Mouse (Mus musculus) embryonic facial prominence, embryonic 12.5 days (tissue): ENCODE data around the gene Slfn9. TPM values are rescaled to one million over a fixed set of nuclear protein-coding genes. Genes with fewer than 3 reads are reported as not detected.
"Not testable (repeated sequence)": the region's sequence is repeated elsewhere in the genome, so short reads cannot be mapped to it uniquely, and the experiment has no call there.

Experiments used
- ATAC-seq: fragments of 200-750 bp; cut with Nextera tagmentation; 2 replicates; pipeline ENCODE4 v1.8.0; 2017; ENCODE audit not compliant: insufficient number of reproducible peaks, insufficient read depth, low FRiP score, low TSS enrichment
- H3K27ac ChIP-seq: fragments of 300-500 bp; sonication (generic); 2 replicates; pipeline ENCODE4 v1.5.1; 2016; ENCODE audit warnings: mild to moderate bottlenecking
- H3K27me3 ChIP-seq: fragments of 300-500 bp; sonication (generic); 2 replicates; pipeline ENCODE4 v1.6.1; 2016; ENCODE audit warnings: mild to moderate bottlenecking, moderate library complexity
- H3K36me3 ChIP-seq: fragments of 300-500 bp; sonication (generic); 2 replicates; pipeline ENCODE4 v1.6.1; 2016; ENCODE audit warnings: mild to moderate bottlenecking
- H3K4me1 ChIP-seq: fragments of 300-500 bp; sonication (generic); 2 replicates; pipeline ENCODE4 v1.6.1; 2016
- H3K4me2 ChIP-seq: fragments of 300-500 bp; sonication (generic); replicated peaks from 2 replicates; pipeline ENCODE4 v1.6.1; 2016; ENCODE audit warnings: mild to moderate bottlenecking, moderate library complexity
- H3K4me3 ChIP-seq: fragments of 300-500 bp; sonication (generic); 2 replicates; pipeline ENCODE4 v1.5.1; 2016; ENCODE audit warnings: mild to moderate bottlenecking
- H3K9ac ChIP-seq: fragments of 300-500 bp; sonication (generic); 2 replicates; pipeline ENCODE4 v1.6.1; 2016; ENCODE audit warnings: mild to moderate bottlenecking, moderate library complexity
- H3K9me3 ChIP-seq: fragments of 300-500 bp; sonication (generic); 2 replicates; pipeline ENCODE4 v1.6.1; 2016; ENCODE audit warnings: mild to moderate bottlenecking, moderate library complexity
- WGBS: fragments of 180-500 bp; shearing (Covaris S2); methylation state at CpG from one replicate; pipeline ENCODE4 v1.1.7; 2016; 5-methylcytosine and 5-hydroxymethylcytosine counted together
- polyA plus RNA-seq: library from polyadenylated mRNA; unstranded; fragments of >200 nt; fragmentation: Nextera tagmentation; extraction: Ambion mirVana; gene quantifications from 2 replicates; pipeline ENCODE4 v1.2.1, GENCODE M21; 2016

Slfn9 gene
- polyA plus RNA-seq, 1 experiment from 2014 or later: 18.1 TPM

- H3K36me3 ChIP-seq: 0 out of 2 replicates have a peak, but pooled peaks cover 9% of the 10 kb centered on the region
- peak overlapping the region; percentile 79 for H3K4me2 ChIP-seq
- no peaks in the 10 kb centered on the region for H3K9me3 ChIP-seq
- no peak overlapping the region for H3K27ac ChIP-seq
- H3K4me3 ChIP-seq: 0 out of 2 replicates have a peak overlapping the region, but pooled peaks have one; percentile 9
- no peaks in the 10 kb centered on the region for H3K27me3 ChIP-seq
- no peak overlapping the region for H3K9ac ChIP-seq
- 0 out of 2 replicates have a peak, but pooled peaks cover 5% of the 10 kb centered on the region for H3K4me1 ChIP-seq
- ATAC-seq: no peak
- WGBS: 27% methylated on average over 12 of the region's 12 CpGs
Observed at GRCm38 (mm10) chr11:82989357-82989756, 2.3 kb downstream of the Slfn9 start.

DNA sequence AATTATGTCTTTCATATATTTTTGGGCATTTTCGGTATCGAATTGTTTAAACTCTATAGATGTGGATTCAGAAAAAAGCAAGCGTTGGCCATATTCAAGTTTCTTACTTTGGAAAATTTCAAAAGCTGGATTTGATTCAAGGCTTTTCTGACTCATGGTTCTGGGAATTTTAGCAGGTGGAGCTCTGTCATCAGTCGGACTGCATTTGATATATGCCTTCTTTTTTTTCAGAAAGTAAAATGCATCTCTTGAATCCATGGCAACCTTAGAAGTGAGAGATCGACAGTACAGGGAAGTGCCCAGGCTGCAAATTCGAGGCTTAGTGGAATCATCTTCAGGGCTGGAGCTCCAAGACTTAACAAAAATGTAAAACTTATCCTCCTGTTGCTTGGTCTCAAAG is 4.0 kb downstream of the Slfn9 start:
- WGBS: 89% methylated on average over 6 of the region's 6 CpGs
- ATAC-seq: no peak

GRCm38 (mm10) chr11:82983193-82983592 is 8.4 kb downstream of the Slfn9 start:
- WGBS: 82% methylated on average over 17 of the region's 17 CpGs
- Histone ChIP-seq H3K27ac (no peak overlapping the region), H3K9ac (no peak overlapping the region), H3K36me3 (peaks cover 20% of the 10 kb centered on the region), H3K9me3 (no peaks in the 10 kb centered on the region), H3K27me3 (no peaks in the 10 kb centered on the region), H3K4me2 (no peak overlapping the region), H3K4me1 (no peaks in the 10 kb centered on the region), H3K4me3 (no peak overlapping the region)
- no peak for ATAC-seq

More for the DNA sequence above, 4.0 kb downstream of the Slfn9 start:
- Histone ChIP-seq H3K27me3 (no peaks in the 10 kb centered on the region), H3K4me1 (0 out of 2 replicates have a peak, but pooled peaks cover 5% of the 10 kb centered on the region), H3K27ac (no peak overlapping the region), H3K9ac (no peak overlapping the region), H3K4me2 (no peak overlapping the region), H3K9me3 (no peaks in the 10 kb centered on the region), H3K4me3 (no peak overlapping the region), H3K36me3 (0 out of 2 replicates have a peak, but pooled peaks cover 9% of the 10 kb centered on the region)

DNA sequence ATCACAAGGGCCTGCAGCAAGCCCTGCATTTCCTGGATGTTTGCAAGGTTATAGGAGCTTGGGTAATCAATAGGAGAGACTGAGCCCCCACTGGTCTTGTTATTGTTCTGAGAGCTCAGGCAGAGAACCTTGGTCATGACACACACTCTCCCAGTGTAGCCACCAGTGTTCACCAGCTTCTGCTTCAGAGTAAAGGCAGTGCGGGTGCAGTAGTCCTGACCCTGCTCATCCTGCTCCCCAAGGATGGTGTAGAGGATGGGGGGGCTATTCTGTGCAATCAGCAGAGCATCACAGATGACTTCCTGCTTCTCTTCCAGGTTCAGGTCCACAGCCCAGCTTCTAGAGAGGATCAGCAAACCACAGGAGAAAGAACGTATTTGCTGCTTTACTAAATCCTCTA is 9.2 kb downstream of the Slfn9 start:
- not testable (repeated sequence) for H3K4me1 ChIP-seq, H3K9ac ChIP-seq, H3K4me2 ChIP-seq, H3K9me3 ChIP-seq, ATAC-seq, H3K27ac ChIP-seq, H3K27me3 ChIP-seq, H3K4me3 ChIP-seq
- peaks cover 20% of the 10 kb centered on the region for H3K36me3 ChIP-seq
- WGBS: 92% methylated on average over 2 of the region's 2 CpGs

- Histone ChIP-seq H3K9me3 (no peaks in the 10 kb centered on the region), H3K4me2 (no peak overlapping the region), H3K4me3 (no peak overlapping the region), H3K9ac (no peak overlapping the region), H3K27me3 (no peaks in the 10 kb centered on the region), H3K4me1 (no peaks in the 10 kb centered on the region; the same call in 1 of the 2 replicates), H3K36me3 (no peaks in the 10 kb centered on the region), H3K27ac (no peak overlapping the region)
- 29% methylated on average over 5 of the region's 5 CpGs for WGBS
- no peak for ATAC-seq
Observed at GRCm38 (mm10) chr11:82973916-82974315, 17.7 kb downstream of the Slfn9 start.

GRCm38 (mm10) chr11:82971590-82971974 is 20.0 kb downstream of the Slfn9 start:
- Histone ChIP-seq H3K27ac (no peak overlapping the region), H3K9ac (peak overlapping the region; percentile 11; the same call in 1 of the 2 replicates), H3K36me3 (no peaks in the 10 kb centered on the region), H3K4me3 (0 out of 2 replicates have a peak overlapping the region, but pooled peaks have one; percentile 27), H3K27me3 (no peaks in the 10 kb centered on the region), H3K9me3 (no peaks in the 10 kb centered on the region), H3K4me1 (no peaks in the 10 kb centered on the region; the same call in 1 of the 2 replicates), H3K4me2 (peak overlapping the region; percentile 51)
- WGBS: 67% methylated on average over 11 of the region's 11 CpGs
- ATAC-seq: no peak

DNA sequence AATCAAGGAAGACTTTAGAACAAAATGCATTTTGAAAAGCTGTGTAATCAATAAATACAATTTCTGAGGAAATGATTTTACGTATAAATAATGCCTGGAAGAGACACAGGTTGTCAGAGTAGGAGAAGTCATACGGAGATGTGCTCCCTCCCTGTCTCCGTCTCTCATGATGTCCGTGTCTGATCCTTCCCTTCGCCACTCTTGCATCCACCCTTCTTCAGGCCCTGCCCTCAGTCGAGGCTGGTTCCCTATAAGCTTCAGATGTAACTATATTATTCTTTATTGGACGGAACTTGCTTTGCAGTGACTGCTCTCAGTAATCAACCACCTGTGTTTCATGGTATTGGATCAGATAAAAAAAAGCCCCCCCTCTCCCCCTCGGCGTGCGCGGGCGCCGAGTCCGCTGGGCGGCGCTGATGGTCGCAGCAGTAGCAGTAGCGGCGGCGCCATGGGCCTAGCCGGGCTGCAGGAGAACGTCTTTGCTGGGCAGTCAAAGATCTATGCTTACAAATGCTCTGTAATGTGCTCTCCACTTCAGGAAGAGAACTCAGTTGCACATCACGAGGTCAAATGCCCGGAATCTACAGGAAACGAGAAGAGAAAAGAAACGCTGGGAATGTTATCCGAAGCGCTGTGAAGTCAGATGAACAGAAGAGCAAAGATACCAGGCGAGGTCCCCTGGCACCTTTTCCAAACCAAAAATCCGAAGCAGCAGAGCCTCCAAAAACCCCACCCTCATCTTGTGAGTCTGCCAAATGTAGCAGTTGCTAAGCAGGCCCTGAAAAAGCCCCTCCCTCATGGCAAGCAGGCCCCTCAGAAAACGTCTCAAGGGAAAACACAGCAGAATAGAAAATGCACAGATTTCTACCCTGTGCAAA is 20.7 kb downstream of the Slfn9 start:
- H3K27ac ChIP-seq: no peak overlapping the region
- H3K9me3 ChIP-seq: no peaks in the 10 kb centered on the region
- WGBS: 8% methylated on average over 31 of the region's 31 CpGs
- H3K27me3 ChIP-seq: no peaks in the 10 kb centered on the region
- ATAC-seq: no peak
- H3K36me3 ChIP-seq: no peaks in the 10 kb centered on the region
- H3K9ac ChIP-seq: peak overlapping the region; percentile 11; the same call in 1 of the 2 replicates
- peak overlapping the region; percentile 51 for H3K4me2 ChIP-seq
- peak overlapping the region; percentile 27 for H3K4me3 ChIP-seq
- no peaks in the 10 kb centered on the region; the same call in 1 of the 2 replicates for H3K4me1 ChIP-seq

- Histone ChIP-seq H3K4me3 (no peak overlapping the region), H3K27ac (no peak overlapping the region), H3K27me3 (no peaks in the 10 kb centered on the region), H3K9me3 (no peaks in the 10 kb centered on the region), H3K9ac (no peak overlapping the region), H3K4me2 (no peak overlapping the region), H3K36me3 (no peaks in the 10 kb centered on the region), H3K4me1 (no peaks in the 10 kb centered on the region)
- no peak for ATAC-seq
- 84% methylated on average over 8 of the region's 8 CpGs for WGBS
Observed at GRCm38 (mm10) chr11:82962215-82962614, 29.4 kb downstream of the Slfn9 start.

GRCm38 (mm10) chr11:82961743-82962142 is 29.9 kb downstream of the Slfn9 start:
- H3K36me3 ChIP-seq: no peaks in the 10 kb centered on the region
- no peak overlapping the region for H3K27ac ChIP-seq
- no peak overlapping the region for H3K9ac ChIP-seq
- no peak overlapping the region for H3K4me3 ChIP-seq
- H3K9me3 ChIP-seq: no peaks in the 10 kb centered on the region
- no peak for ATAC-seq
- no peak overlapping the region for H3K4me2 ChIP-seq
- no peaks in the 10 kb centered on the region for H3K4me1 ChIP-seq
- WGBS: 50% methylated on average over 2 of the region's 2 CpGs
- no peaks in the 10 kb centered on the region for H3K27me3 ChIP-seq

DNA sequence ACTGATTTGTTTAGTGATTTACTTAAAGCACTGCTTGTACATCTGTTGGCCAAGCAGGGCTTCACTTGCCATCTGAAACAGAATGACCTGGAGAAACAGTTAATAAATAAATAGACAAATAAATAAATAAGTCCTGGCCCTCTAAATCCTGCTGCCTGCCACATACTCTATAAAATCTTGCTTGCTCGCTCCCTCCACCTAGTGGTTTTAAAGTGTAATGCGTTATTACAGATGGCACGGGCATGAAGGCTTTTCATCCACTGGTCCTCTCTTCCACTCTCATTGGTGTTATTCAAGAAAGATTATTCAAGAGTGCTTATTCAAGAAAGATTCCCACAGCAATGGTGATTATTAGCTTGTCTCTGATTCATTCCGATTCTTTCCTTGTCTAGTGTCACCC is 32.0 kb downstream of the Slfn9 start:
- no peak overlapping the region for H3K4me3 ChIP-seq
- H3K27me3 ChIP-seq: peaks cover 2% of the 10 kb centered on the region; the same call in 1 of the 2 replicates
- no peak overlapping the region for H3K9ac ChIP-seq
- no peak for ATAC-seq
- H3K27ac ChIP-seq: no peak overlapping the region
- no peak overlapping the region for H3K4me2 ChIP-seq
- H3K4me1 ChIP-seq: no peaks in the 10 kb centered on the region
- WGBS: 18% methylated on average over 4 of the region's 4 CpGs
- no peaks in the 10 kb centered on the region for H3K9me3 ChIP-seq
- H3K36me3 ChIP-seq: no peaks in the 10 kb centered on the region

- H3K9ac ChIP-seq: no peak overlapping the region
- no peaks in the 10 kb centered on the region for H3K36me3 ChIP-seq
- H3K4me2 ChIP-seq: no peak overlapping the region
- H3K4me1 ChIP-seq: 0 out of 2 replicates have a peak, but pooled peaks cover 2% of the 10 kb centered on the region
- H3K4me3 ChIP-seq: no peak overlapping the region
- WGBS: 81% methylated on average over 10 of the region's 10 CpGs
- peaks cover 27% of the 10 kb centered on the region for H3K27me3 ChIP-seq
- H3K27ac ChIP-seq: no peak overlapping the region
- no peak for ATAC-seq
- no peaks in the 10 kb centered on the region for H3K9me3 ChIP-seq
Observed at GRCm38 (mm10) chr11:82956925-82957324, 34.7 kb downstream of the Slfn9 start.

DNA sequence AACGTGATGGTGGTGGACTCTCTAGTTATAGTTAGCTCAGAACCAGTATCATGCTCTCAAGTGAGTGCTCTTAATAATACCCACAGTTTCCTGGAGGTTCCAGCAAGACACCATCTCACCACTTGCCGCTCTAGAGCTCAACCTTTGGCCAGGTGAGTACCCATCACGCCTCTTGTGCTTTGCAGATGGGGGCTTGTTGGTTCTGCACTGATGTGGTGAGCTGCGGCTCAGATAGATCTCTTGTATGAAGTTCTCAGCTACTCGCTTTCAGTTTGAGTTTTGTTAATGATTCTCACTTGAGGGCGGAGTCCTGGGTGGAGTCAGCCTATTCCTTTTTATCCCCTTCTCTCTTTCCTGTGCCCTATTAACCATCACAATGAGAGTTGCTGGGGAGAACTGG is 37.0 kb downstream of the Slfn9 start:
- WGBS: 75% methylated on average over 6 of the region's 6 CpGs
- H3K27me3 ChIP-seq: peaks cover 49% of the 10 kb centered on the region

More for the DNA sequence above, 37.0 kb downstream of the Slfn9 start:
- Histone ChIP-seq H3K4me1 (0 out of 2 replicates have a peak, but pooled peaks cover 3% of the 10 kb centered on the region), H3K9ac (no peak overlapping the region), H3K27ac (no peak overlapping the region), H3K4me3 (no peak overlapping the region), H3K9me3 (no peaks in the 10 kb centered on the region), H3K36me3 (no peaks in the 10 kb centered on the region), H3K4me2 (no peak overlapping the region)
- no peak for ATAC-seq
